Mouse (Mus musculus): ENCODE data around the gene Anxa4. TPM values are rescaled to one million over a fixed set of nuclear protein-coding genes. Genes with fewer than 3 reads are reported as not detected.
A peak's percentile ranks its signal among the peaks of the same experiment; 100 is the strongest.

The Anxa4 gene
- 2.8 and 3.6 TPM in 2 replicates for polyA plus RNA-seq (2012; rRNA removed)

- TF ChIP-seq CTCF (IDR thresholded peaks at IDR 0.05; ENCODE audit: borderline replicate concordance, extremely low read depth, insufficient read depth, insufficient read length), result no peak
- no peak for TF ChIP-seq POLR2A (IDR thresholded peaks at IDR 0.05; ENCODE audit: borderline replicate concordance, extremely low read depth, insufficient read depth, insufficient read length, poor library complexity, severe bottlenecking)
- DNase-seq (ENCODE audit: low read depth), result peak; percentile 44
These were observed at the start of gene Anxa4 for GRCm38 (mm10) chr6:86793021-86793815. TSS of gene Anxa4 (minus strand) at chr6:86793584.

DNA sequence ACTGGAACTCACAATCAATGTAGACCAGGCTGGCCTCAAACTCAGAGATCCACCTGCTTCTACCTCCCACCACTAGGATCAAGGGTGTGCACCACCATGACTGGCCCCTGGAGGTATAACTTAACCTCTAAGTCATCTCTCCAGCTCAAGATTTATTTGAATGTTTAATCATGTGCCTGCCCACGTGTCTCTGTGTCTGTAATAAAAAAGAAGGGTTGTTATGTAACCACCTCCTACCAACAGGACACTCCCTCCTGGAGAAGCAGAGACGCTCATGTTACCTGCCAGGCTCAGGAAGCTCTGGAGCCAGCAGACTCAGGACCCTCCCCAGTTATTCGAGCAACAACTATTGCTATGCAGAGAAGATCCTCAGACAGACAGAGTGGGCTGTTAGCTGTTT is 48.6 kb upstream of the Anxa4 start:
- no peak for TF ChIP-seq CTCF (IDR thresholded peaks at IDR 0.05; ENCODE audit: borderline replicate concordance, extremely low read depth, insufficient read depth, insufficient read length)
- TF ChIP-seq POLR2A (IDR thresholded peaks at IDR 0.05; ENCODE audit: borderline replicate concordance, extremely low read depth, insufficient read depth, insufficient read length, poor library complexity, severe bottlenecking), result no peak
- no peak for DNase-seq (ENCODE audit: low read depth)

DNA sequence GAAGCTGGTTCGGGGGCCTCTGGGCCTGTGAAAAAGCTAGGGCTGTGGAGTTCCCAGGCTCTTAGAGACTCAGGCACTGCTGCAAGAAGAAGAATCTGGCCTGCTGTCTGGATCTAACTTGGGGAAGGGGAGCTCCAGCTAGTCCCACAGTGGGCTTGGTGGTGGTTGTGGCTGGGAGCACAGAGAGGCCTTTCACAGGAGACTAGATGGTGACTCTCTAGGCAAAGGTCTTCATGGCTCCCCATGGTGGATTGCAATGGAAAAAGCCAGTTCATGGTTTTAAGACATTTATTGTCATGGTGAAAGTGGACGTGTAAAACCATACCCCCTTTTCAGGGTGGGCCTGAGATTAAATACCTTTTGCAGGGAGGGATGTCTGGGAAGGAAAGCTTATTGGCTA is 45.7 kb upstream of the Anxa4 start:
- TF ChIP-seq POLR2A (IDR thresholded peaks at IDR 0.05; ENCODE audit: borderline replicate concordance, extremely low read depth, insufficient read depth, insufficient read length, poor library complexity, severe bottlenecking) (no peak), CTCF (IDR thresholded peaks at IDR 0.05; ENCODE audit: borderline replicate concordance, extremely low read depth, insufficient read depth, insufficient read length) (no peak)
- DNase-seq (ENCODE audit: low read depth), result no peak

DNA sequence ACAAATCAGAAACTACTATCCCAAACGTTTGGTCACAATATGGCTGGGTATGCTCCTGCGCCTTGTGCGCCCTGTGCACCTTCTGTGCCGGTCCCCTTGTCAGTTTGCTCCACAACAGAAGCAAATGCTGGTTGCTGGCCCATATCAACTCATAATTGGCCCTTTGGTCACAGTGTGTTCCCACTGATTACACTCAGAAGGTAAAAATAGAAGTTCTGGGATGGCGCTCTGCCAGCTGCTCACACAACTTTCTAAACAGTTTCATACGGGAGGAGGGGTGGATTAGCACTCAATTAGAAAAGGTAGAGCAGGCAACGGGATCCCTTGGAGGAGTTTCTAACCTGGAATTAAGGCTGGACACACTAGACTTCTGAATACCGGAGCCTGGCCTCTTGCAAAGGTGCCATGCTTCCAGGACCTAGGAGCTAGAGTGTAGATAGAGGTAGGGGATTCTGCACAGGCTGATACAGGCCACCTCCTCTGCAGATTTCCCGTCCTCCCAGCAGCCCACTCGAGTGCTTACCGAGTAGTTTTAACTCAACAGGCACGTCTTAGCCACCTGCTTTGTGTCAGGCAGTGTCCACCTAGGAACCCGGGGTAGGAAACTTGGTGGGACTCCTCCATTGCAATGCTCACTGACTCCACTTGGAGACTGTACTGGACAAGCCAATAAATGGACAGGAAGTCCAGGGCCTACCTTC is 39.6 kb upstream of the Anxa4 start:
- no peak for DNase-seq (ENCODE audit: low read depth)
- no peak for TF ChIP-seq CTCF (IDR thresholded peaks at IDR 0.05; ENCODE audit: borderline replicate concordance, extremely low read depth, insufficient read depth, insufficient read length)
- no peak for TF ChIP-seq POLR2A (IDR thresholded peaks at IDR 0.05; ENCODE audit: borderline replicate concordance, extremely low read depth, insufficient read depth, insufficient read length, poor library complexity, severe bottlenecking)

- TF ChIP-seq POLR2A (IDR thresholded peaks at IDR 0.05; ENCODE audit: borderline replicate concordance, extremely low read depth, insufficient read depth, insufficient read length, poor library complexity, severe bottlenecking) (no peak), CTCF (IDR thresholded peaks at IDR 0.05; ENCODE audit: borderline replicate concordance, extremely low read depth, insufficient read depth, insufficient read length) (no peak)
- no peak for DNase-seq (ENCODE audit: low read depth)
These were observed 37.5 kb upstream of the Anxa4 start for GRCm38 (mm10) chr6:86830738-86831500.

- TF ChIP-seq CTCF (IDR thresholded peaks at IDR 0.05; ENCODE audit: borderline replicate concordance, extremely low read depth, insufficient read depth, insufficient read length) (no peak), POLR2A (IDR thresholded peaks at IDR 0.05; ENCODE audit: borderline replicate concordance, extremely low read depth, insufficient read depth, insufficient read length, poor library complexity, severe bottlenecking) (no peak)
- DNase-seq (ENCODE audit: low read depth), result no peak
These were observed 36.4 kb upstream of the Anxa4 start for GRCm38 (mm10) chr6:86829768-86830167.

GRCm38 (mm10) chr6:86827432-86827831 is 34.0 kb upstream of the Anxa4 start:
- TF ChIP-seq POLR2A (IDR thresholded peaks at IDR 0.05; ENCODE audit: borderline replicate concordance, extremely low read depth, insufficient read depth, insufficient read length, poor library complexity, severe bottlenecking), result no peak
- TF ChIP-seq CTCF (IDR thresholded peaks at IDR 0.05; ENCODE audit: borderline replicate concordance, extremely low read depth, insufficient read depth, insufficient read length), result no peak
- DNase-seq (ENCODE audit: low read depth), result no peak

DNA sequence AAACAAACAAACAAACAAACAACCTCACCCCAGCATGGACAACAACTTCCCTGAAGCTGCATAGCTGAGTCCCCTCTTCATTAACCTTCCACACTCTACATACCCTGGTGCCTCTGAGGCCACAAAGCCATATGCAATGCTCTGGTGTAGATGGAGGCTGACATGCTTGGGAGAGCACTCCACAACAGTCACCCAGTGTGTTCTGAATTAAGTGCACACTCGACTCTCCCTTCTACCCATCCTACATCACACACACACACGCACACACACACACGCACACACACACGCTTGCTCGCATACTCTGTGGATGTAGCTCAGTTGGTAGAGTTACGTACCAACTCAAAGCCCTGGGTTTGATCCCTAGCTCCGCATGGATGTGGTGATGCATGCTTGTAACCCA is 31.0 kb upstream of the Anxa4 start:
- no peak for DNase-seq (ENCODE audit: low read depth)
- TF ChIP-seq CTCF (IDR thresholded peaks at IDR 0.05; ENCODE audit: borderline replicate concordance, extremely low read depth, insufficient read depth, insufficient read length), result no peak
- TF ChIP-seq POLR2A (IDR thresholded peaks at IDR 0.05; ENCODE audit: borderline replicate concordance, extremely low read depth, insufficient read depth, insufficient read length, poor library complexity, severe bottlenecking), result no peak

GRCm38 (mm10) chr6:86823824-86824223 is 30.4 kb upstream of the Anxa4 start:
- DNase-seq (ENCODE audit: low read depth), result no peak
- TF ChIP-seq CTCF (IDR thresholded peaks at IDR 0.05; ENCODE audit: borderline replicate concordance, extremely low read depth, insufficient read depth, insufficient read length) (no peak), POLR2A (IDR thresholded peaks at IDR 0.05; ENCODE audit: borderline replicate concordance, extremely low read depth, insufficient read depth, insufficient read length, poor library complexity, severe bottlenecking) (no peak)

- no peak for DNase-seq (ENCODE audit: low read depth)
- TF ChIP-seq CTCF (IDR thresholded peaks at IDR 0.05; ENCODE audit: borderline replicate concordance, extremely low read depth, insufficient read depth, insufficient read length) (no peak), POLR2A (IDR thresholded peaks at IDR 0.05; ENCODE audit: borderline replicate concordance, extremely low read depth, insufficient read depth, insufficient read length, poor library complexity, severe bottlenecking) (no peak)
These were observed 29.7 kb upstream of the Anxa4 start for GRCm38 (mm10) chr6:86823051-86823431.
